Mouse (Mus musculus): ENCODE measurements around the gene Elmo2. TPM values are rescaled to one million over a fixed set of nuclear protein-coding genes. Genes with fewer than 3 reads are reported as not detected.

Elmo2 gene
- polyA plus RNA-seq, 1 experiment, result 148 TPM

DNA sequence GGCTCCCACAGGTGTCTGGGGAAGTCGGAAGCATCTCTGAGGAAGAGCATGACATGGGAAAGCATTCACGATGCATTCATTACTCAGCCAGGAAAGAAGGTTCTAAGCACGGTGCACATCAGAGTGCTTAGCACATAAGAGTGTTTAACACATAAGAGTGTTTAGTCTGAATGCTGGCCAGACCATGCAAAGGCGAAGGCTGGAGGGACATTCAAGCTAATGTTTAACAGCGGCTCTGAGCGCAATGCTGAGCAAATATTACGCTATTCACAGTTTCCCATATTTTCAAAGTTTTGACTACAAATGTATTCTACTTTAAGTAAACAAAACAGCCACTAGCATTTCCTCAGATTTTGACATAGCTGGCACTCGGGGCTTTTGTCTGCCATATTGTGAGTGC lies 20.8 kb downstream of the Elmo2 start:
- DNase-seq, result no peak
- Histone ChIP-seq H3K4me1 (ENCODE audit: control insufficient read depth, insufficient read depth, low read length) (no peaks in the 10 kb centered on the region), H3K4me3 (replicated peaks; ENCODE audit: extremely low read depth, low read depth, low read length) (no peak overlapping the region)
- WGBS, result 70% methylated on average over 8 of the region's 8 CpGs
- TF ChIP-seq POLR2A (IDR thresholded peaks at IDR 0.05; ENCODE audit: borderline replicate concordance, extremely low read depth, low read depth, low read length), result no peak
- no peak for TF ChIP-seq CTCF (IDR thresholded peaks at IDR 0.05; ENCODE audit: insufficient read depth, low read length)

GRCm38 (mm10) chr2:165304819-165305218 lies 21.5 kb downstream of the Elmo2 start:
- no peak overlapping the region for H3K4me3 ChIP-seq (replicated peaks; ENCODE audit: extremely low read depth, low read depth, low read length)
- DNase-seq, result no peak
- no peaks in the 10 kb centered on the region for H3K4me1 ChIP-seq (ENCODE audit: control insufficient read depth, insufficient read depth, low read length)
- 79% methylated on average over 19 of the region's 19 CpGs for WGBS
- no peak for TF ChIP-seq CTCF (IDR thresholded peaks at IDR 0.05; ENCODE audit: insufficient read depth, low read length)
- no peak for TF ChIP-seq POLR2A (IDR thresholded peaks at IDR 0.05; ENCODE audit: borderline replicate concordance, extremely low read depth, low read depth, low read length)

GRCm38 (mm10) chr2:165303354-165304012 lies 22.8 kb downstream of the Elmo2 start:
- no peak for DNase-seq
- H3K4me3 ChIP-seq (replicated peaks; ENCODE audit: extremely low read depth, low read depth, low read length), result no peak overlapping the region
- H3K4me1 ChIP-seq (ENCODE audit: control insufficient read depth, insufficient read depth, low read length), result no peaks in the 10 kb centered on the region
- TF ChIP-seq POLR2A (IDR thresholded peaks at IDR 0.05; ENCODE audit: borderline replicate concordance, extremely low read depth, low read depth, low read length), result no peak
- no peak for TF ChIP-seq CTCF (IDR thresholded peaks at IDR 0.05; ENCODE audit: insufficient read depth, low read length)
- WGBS, result 89% methylated on average over 6 of the region's 6 CpGs

DNA sequence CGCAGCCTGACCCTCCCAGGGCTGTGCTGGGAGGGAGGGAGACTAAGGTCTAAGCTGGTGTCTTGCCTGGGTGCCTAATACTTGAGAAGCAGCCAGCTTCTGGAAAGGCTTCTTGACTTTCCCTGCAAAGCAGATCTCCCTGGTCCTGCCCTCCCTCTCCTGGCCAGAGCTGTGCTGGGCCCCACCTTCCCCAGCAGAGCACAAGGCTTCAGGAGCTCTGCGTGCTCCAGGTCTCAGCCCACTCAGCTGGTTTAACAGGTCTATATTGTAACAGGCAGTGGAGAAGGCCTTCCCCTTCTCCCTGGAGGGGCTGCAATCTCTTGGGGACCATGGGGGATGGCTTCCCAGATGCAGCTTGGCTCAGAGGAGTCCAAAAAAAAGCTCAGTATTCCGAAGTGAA lies 24.9 kb downstream of the Elmo2 start:
- WGBS, result 71% methylated on average over 3 of the region's 3 CpGs
- TF ChIP-seq POLR2A (IDR thresholded peaks at IDR 0.05; ENCODE audit: borderline replicate concordance, extremely low read depth, low read depth, low read length) (no peak), CTCF (IDR thresholded peaks at IDR 0.05; ENCODE audit: insufficient read depth, low read length) (no peak)
- Histone ChIP-seq H3K4me1 (ENCODE audit: control insufficient read depth, insufficient read depth, low read length) (no peaks in the 10 kb centered on the region), H3K4me3 (replicated peaks; ENCODE audit: extremely low read depth, low read depth, low read length) (no peak overlapping the region)
- DNase-seq, result no peak

DNA sequence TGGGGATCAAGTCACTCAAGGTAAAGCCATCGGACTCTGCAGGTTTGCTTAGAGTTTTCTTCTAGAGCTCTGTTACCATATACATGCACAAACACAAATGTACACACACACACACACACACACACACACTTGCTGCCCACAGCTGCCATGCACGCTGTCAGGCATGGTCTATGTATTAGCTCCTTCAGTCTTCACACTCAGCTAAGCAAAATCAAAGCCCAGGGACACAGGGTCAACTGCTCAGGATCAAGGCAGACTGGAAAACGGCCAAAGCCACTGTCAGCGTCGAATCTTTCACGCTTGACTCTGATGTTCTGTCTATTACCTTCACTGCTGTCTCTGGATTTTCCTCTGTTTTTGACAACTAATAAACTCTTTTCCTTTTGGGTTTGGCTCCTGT lies 25.4 kb downstream of the Elmo2 start:
- H3K4me1 ChIP-seq (ENCODE audit: control insufficient read depth, insufficient read depth, low read length), result no peaks in the 10 kb centered on the region
- WGBS, result 84% methylated on average over 6 of the region's 6 CpGs
- H3K4me3 ChIP-seq (replicated peaks; ENCODE audit: extremely low read depth, low read depth, low read length), result no peak overlapping the region
- TF ChIP-seq POLR2A (IDR thresholded peaks at IDR 0.05; ENCODE audit: borderline replicate concordance, extremely low read depth, low read depth, low read length), result no peak
- no peak for TF ChIP-seq CTCF (IDR thresholded peaks at IDR 0.05; ENCODE audit: insufficient read depth, low read length)
- DNase-seq, result no peak

- no peak for DNase-seq
- no peaks in the 10 kb centered on the region for H3K4me1 ChIP-seq (ENCODE audit: control insufficient read depth, insufficient read depth, low read length)
- 80% methylated on average over 8 of the region's 8 CpGs for WGBS
- TF ChIP-seq CTCF (IDR thresholded peaks at IDR 0.05; ENCODE audit: insufficient read depth, low read length) (no peak), POLR2A (IDR thresholded peaks at IDR 0.05; ENCODE audit: borderline replicate concordance, extremely low read depth, low read depth, low read length) (no peak)
- no peak overlapping the region for H3K4me3 ChIP-seq (replicated peaks; ENCODE audit: extremely low read depth, low read depth, low read length)
These were observed 25.9 kb downstream of the Elmo2 start for GRCm38 (mm10) chr2:165300424-165300823.

GRCm38 (mm10) chr2:165297429-165297828 lies 28.9 kb downstream of the Elmo2 start:
- no peak for TF ChIP-seq POLR2A (IDR thresholded peaks at IDR 0.05; ENCODE audit: borderline replicate concordance, extremely low read depth, low read depth, low read length)
- no peak for TF ChIP-seq CTCF (IDR thresholded peaks at IDR 0.05; ENCODE audit: insufficient read depth, low read length)
- Histone ChIP-seq H3K4me3 (replicated peaks; ENCODE audit: extremely low read depth, low read depth, low read length) (no peak overlapping the region), H3K4me1 (ENCODE audit: control insufficient read depth, insufficient read depth, low read length) (no peaks in the 10 kb centered on the region)
- WGBS, result 84% methylated on average over 11 of the region's 11 CpGs
- DNase-seq, result no peak

GRCm38 (mm10) chr2:165296571-165296970 lies 29.7 kb downstream of the Elmo2 start:
- DNase-seq, result no peak
- H3K4me1 ChIP-seq (ENCODE audit: control insufficient read depth, insufficient read depth, low read length), result no peaks in the 10 kb centered on the region
- TF ChIP-seq CTCF (IDR thresholded peaks at IDR 0.05; ENCODE audit: insufficient read depth, low read length) (no peak), POLR2A (IDR thresholded peaks at IDR 0.05; ENCODE audit: borderline replicate concordance, extremely low read depth, low read depth, low read length) (no peak)
- H3K4me3 ChIP-seq (replicated peaks; ENCODE audit: extremely low read depth, low read depth, low read length), result no peak overlapping the region
- 86% methylated on average over 18 of the region's 18 CpGs for WGBS

DNA sequence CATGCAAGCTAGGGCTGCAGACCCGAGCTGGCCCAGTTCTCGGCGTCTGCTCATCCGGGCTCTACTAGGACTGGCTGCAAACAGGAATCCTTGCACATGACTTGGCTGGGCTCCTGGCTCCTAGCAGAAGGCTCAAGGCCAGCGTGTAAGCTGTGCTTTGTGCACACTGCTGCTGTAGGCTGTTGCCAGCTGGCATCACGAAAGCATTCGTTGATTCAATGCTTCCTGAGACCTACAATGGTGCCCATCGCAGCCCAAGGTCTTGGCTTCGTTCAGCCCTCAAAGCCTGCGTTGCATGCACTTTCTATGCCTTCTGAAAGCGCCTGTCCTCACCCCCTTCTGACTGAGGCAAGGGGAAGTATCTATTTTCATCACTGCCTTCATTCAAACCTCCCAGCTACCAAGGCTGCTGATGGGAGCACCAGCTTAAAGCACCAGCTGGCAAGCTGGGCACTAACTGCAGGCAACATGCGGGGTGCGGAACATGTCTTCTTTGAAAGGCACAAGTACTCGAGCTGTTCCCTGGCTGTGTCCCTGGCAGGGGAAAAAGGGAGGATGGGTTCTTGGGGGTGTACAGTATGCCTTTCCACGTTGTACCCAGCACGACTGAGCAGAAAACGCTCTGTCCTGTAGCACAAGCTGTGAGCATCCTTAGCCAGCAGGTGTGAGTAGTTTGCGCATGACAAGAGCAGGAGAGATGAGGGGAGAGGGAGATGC lies 37.8 kb downstream of the Elmo2 start:
- H3K4me1 ChIP-seq (ENCODE audit: control insufficient read depth, insufficient read depth, low read length), result peaks cover 13% of the 10 kb centered on the region
- DNase-seq, result peak; percentile 42
- TF ChIP-seq CTCF (IDR thresholded peaks at IDR 0.05; ENCODE audit: insufficient read depth, low read length) (no peak), POLR2A (IDR thresholded peaks at IDR 0.05; ENCODE audit: borderline replicate concordance, extremely low read depth, low read depth, low read length) (no peak)
- 34% methylated on average over 18 of the region's 18 CpGs for WGBS
- no peak overlapping the region for H3K4me3 ChIP-seq (replicated peaks; ENCODE audit: extremely low read depth, low read depth, low read length)

All from lung, adult 2 months (tissue).